Comparison of ENCODE assay signal across 19 mouse cellular contexts in the genomic region with DNA sequence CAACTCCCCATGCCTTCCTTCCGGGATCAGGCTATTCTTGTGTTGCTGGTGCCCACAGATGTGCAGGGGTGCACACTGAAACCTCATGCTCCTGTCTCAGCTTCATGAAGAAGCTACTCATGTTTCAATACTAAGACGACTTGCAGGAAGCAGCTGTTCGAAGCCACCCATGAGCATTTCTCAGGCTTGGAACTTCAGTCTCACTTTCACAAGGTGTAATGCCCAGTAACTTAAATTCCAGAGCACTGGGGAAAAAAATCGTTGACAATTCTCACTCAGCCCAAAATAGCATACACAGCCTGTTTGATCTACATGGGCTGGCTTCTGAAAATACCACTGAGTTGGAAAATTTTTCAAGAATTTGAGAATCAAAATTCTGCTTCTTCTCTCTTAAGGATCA.
DNase-seq lines count a peak whose midpoint lies in the region.
"Had no signal": no experiment of that assay in that cellular context is flagged by ENCODE, and none has a peak within 500 bp of the region (broad histone marks: within the 10 kb centered on the region; RNA-seq: fewer than 3 reads in every experiment).

No protein-coding gene starts in this region.

- peak; percentile 21 to 60 for DNase-seq in frontal cortex, adult 2 months (ENCODE audit: extremely low spot score in 1 of 2, low spot score in 1 of 2)
- no peak for DNase-seq in frontal cortex, postnatal 10 days (ENCODE audit: low spot score in 2 of 2)
- peak; percentile 24 for DNase-seq in right cerebral cortex, adult 18-20 months
- no peak for DNase-seq in right cerebral cortex, postnatal 10 days (ENCODE audit: low spot score in 2 of 2)
- DNase-seq in mesoderm, embryonic 11.5 days (ENCODE audit: low read depth, low spot score) = peak; percentile 1
- no peak for DNase-seq in cerebellum, postnatal 4 days (ENCODE audit: low spot score in 2 of 2)
- DNase-seq: adrenal gland, postnatal 10 days; adrenal gland, postnatal 36 days; B cell, adult 2 months; cerebellum, adult 11 months; cerebellum, adult 2 months; cerebellum, adult 9-11 months; cerebellum, postnatal 25 days; embryo, embryonic 11 days; gastrocnemius, postnatal 10 days; gastrocnemius, postnatal 36 days; heart, adult 2 months; heart, postnatal 14 days; heart, postnatal 4 days had no signal

Comparison
In these comparisons a context has a peak if more than half of its experiments do, and no peak if none do; other contexts are left out.
1. DNase-seq: peak in frontal cortex, adult 2 months (2 of 2), right cerebral cortex, adult 18-20 months (single experiment) and mesoderm, embryonic 11.5 days (single experiment); none in frontal cortex, postnatal 10 days (0 of 2), right cerebral cortex, postnatal 10 days (0 of 2) and cerebellum, postnatal 4 days (0 of 2).